Mouse (Mus musculus): ENCODE data around the gene Dhrs3. TPM values are rescaled to one million over a fixed set of nuclear protein-coding genes. Genes with fewer than 3 reads are reported as not detected.

The Dhrs3 gene
- polyA plus RNA-seq, 1 experiment from 2014 or later = 140 TPM

GRCm38 (mm10) chr4:144961696-144962095, 69.1 kb downstream of the Dhrs3 start:
- Histone ChIP-seq H3K4me2 (replicated peaks) (no peak overlapping the region), H3K4me1 (peaks cover 10% of the 10 kb centered on the region; the same call in 1 of the 2 replicates), H3K9me3 (no peaks in the 10 kb centered on the region), H3K4me3 (no peak overlapping the region), H3K9ac (no peak overlapping the region), H3K27me3 (no peaks in the 10 kb centered on the region), H3K27ac (no peak overlapping the region), H3K36me3 (no peaks in the 10 kb centered on the region)
- 87% methylated on average over 3 of the region's 3 CpGs for WGBS
- ATAC-seq (ENCODE audit: low FRiP score, low read depth) = no peak

GRCm38 (mm10) chr4:144965255-144965654, 72.6 kb downstream of the Dhrs3 start:
- no peak for ATAC-seq (ENCODE audit: low FRiP score, low read depth)
- H3K36me3 ChIP-seq = peaks cover 6% of the 10 kb centered on the region; the same call in 1 of the 2 replicates
- H3K27ac ChIP-seq = no peak overlapping the region
- H3K27me3 ChIP-seq = no peaks in the 10 kb centered on the region
- WGBS = 70% methylated on average over 2 of the region's 2 CpGs
- no peak overlapping the region for H3K4me2 ChIP-seq (replicated peaks)
- no peak overlapping the region for H3K4me3 ChIP-seq
- peaks cover 15% of the 10 kb centered on the region; the same call in 1 of the 2 replicates for H3K4me1 ChIP-seq
- no peak overlapping the region for H3K9ac ChIP-seq
- no peaks in the 10 kb centered on the region for H3K9me3 ChIP-seq

GRCm38 (mm10) chr4:144968371-144968770, 75.7 kb downstream of the Dhrs3 start:
- no peak for ATAC-seq (ENCODE audit: low FRiP score, low read depth)
- Histone ChIP-seq H3K4me2 (replicated peaks) (no peak overlapping the region), H3K36me3 (peaks cover 9% of the 10 kb centered on the region; the same call in 1 of the 2 replicates), H3K4me3 (no peak overlapping the region), H3K9me3 (no peaks in the 10 kb centered on the region), H3K9ac (no peak overlapping the region), H3K4me1 (0 out of 2 replicates have a peak, but pooled peaks cover 20% of the 10 kb centered on the region), H3K27ac (no peak overlapping the region), H3K27me3 (no peaks in the 10 kb centered on the region)
- 71% methylated on average over 3 of the region's 3 CpGs for WGBS

- Histone ChIP-seq H3K4me3 (no peak overlapping the region), H3K9ac (no peak overlapping the region), H3K27me3 (no peaks in the 10 kb centered on the region), H3K4me1 (0 out of 2 replicates have a peak, but pooled peaks cover 19% of the 10 kb centered on the region), H3K4me2 (replicated peaks) (no peak overlapping the region), H3K27ac (no peak overlapping the region; the same call in 1 of the 2 replicates), H3K36me3 (peaks cover 9% of the 10 kb centered on the region; the same call in 1 of the 2 replicates), H3K9me3 (no peaks in the 10 kb centered on the region)
- no peak for ATAC-seq (ENCODE audit: low FRiP score, low read depth)
- 44% methylated on average over 6 of the region's 6 CpGs for WGBS
Measured at GRCm38 (mm10) chr4:144969030-144969429, 76.4 kb downstream of the Dhrs3 start.

GRCm38 (mm10) chr4:144971048-144971447, 78.4 kb downstream of the Dhrs3 start:
- peaks cover 13% of the 10 kb centered on the region; the same call in 1 of the 2 replicates for H3K36me3 ChIP-seq
- no peaks in the 10 kb centered on the region for H3K27me3 ChIP-seq
- no peaks in the 10 kb centered on the region for H3K9me3 ChIP-seq
- H3K4me1 ChIP-seq = 0 out of 2 replicates have a peak, but pooled peaks cover 16% of the 10 kb centered on the region
- no peak overlapping the region for H3K9ac ChIP-seq
- no peak overlapping the region for H3K27ac ChIP-seq
- H3K4me2 ChIP-seq (replicated peaks) = no peak overlapping the region
- no peak for ATAC-seq (ENCODE audit: low FRiP score, low read depth)
- H3K4me3 ChIP-seq = no peak overlapping the region
- WGBS = 89% methylated on average over 2 of the region's 2 CpGs

- no peak overlapping the region for H3K4me3 ChIP-seq
- H3K9ac ChIP-seq = no peak overlapping the region
- 67% methylated on average over 6 of the region's 6 CpGs for WGBS
- no peak overlapping the region for H3K4me2 ChIP-seq (replicated peaks)
- no peaks in the 10 kb centered on the region for H3K27me3 ChIP-seq
- no peaks in the 10 kb centered on the region for H3K9me3 ChIP-seq
- H3K4me1 ChIP-seq = peaks cover 24% of the 10 kb centered on the region
- no peak overlapping the region; the same call in 1 of the 2 replicates for H3K27ac ChIP-seq
- peaks cover 19% of the 10 kb centered on the region; the same call in 1 of the 2 replicates for H3K36me3 ChIP-seq
- ATAC-seq (ENCODE audit: low FRiP score, low read depth) = no peak
Measured at GRCm38 (mm10) chr4:144972948-144973720, 80.5 kb downstream of the Dhrs3 start.

- no peak for ATAC-seq (ENCODE audit: low FRiP score, low read depth)
- 74% methylated on average over 3 of the region's 3 CpGs for WGBS
- peaks cover 19% of the 10 kb centered on the region; the same call in 1 of the 2 replicates for H3K36me3 ChIP-seq
Measured at GRCm38 (mm10) chr4:144974458-144974857, 81.8 kb downstream of the Dhrs3 start.

GRCm38 (mm10) chr4:144975505-144975904, 82.9 kb downstream of the Dhrs3 start:
- Histone ChIP-seq H3K9ac (no peak overlapping the region), H3K4me1 (peaks cover 43% of the 10 kb centered on the region), H3K4me2 (replicated peaks) (no peak overlapping the region), H3K36me3 (peaks cover 13% of the 10 kb centered on the region; the same call in 1 of the 2 replicates), H3K9me3 (no peaks in the 10 kb centered on the region), H3K27ac (no peak overlapping the region), H3K4me3 (no peak overlapping the region), H3K27me3 (no peaks in the 10 kb centered on the region)
- ATAC-seq (ENCODE audit: low FRiP score, low read depth) = no peak
- WGBS = 42% methylated on average over 2 of the region's 2 CpGs

More at GRCm38 (mm10) chr4:144974458-144974857, 81.8 kb downstream of the Dhrs3 start:
- no peaks in the 10 kb centered on the region for H3K9me3 ChIP-seq
- no peak overlapping the region for H3K9ac ChIP-seq
- no peaks in the 10 kb centered on the region for H3K27me3 ChIP-seq
- H3K4me3 ChIP-seq = no peak overlapping the region
- H3K4me1 ChIP-seq = peaks cover 33% of the 10 kb centered on the region
- H3K4me2 ChIP-seq (replicated peaks) = no peak overlapping the region
- H3K27ac ChIP-seq = no peak overlapping the region

GRCm38 (mm10) chr4:144977057-144977456, 84.4 kb downstream of the Dhrs3 start:
- H3K9me3 ChIP-seq = no peaks in the 10 kb centered on the region
- H3K9ac ChIP-seq = no peak overlapping the region
- no peak overlapping the region for H3K4me3 ChIP-seq
- H3K27ac ChIP-seq = no peak overlapping the region
- no peak for ATAC-seq (ENCODE audit: low FRiP score, low read depth)
- peaks cover 59% of the 10 kb centered on the region for H3K4me1 ChIP-seq
- no peak overlapping the region for H3K4me2 ChIP-seq (replicated peaks)
- H3K36me3 ChIP-seq = peaks cover 13% of the 10 kb centered on the region; the same call in 1 of the 2 replicates
- H3K27me3 ChIP-seq = no peaks in the 10 kb centered on the region
- 88% methylated on average over 1 of the region's 1 CpGs for WGBS

Other genes starting within 250 kb of the Dhrs3 start
- not detected in 2 replicates for gene Gm436, start 206.5 kb upstream of the Dhrs3 start, polyA plus RNA-seq (2015; fragmentation: Nextera tagmentation; extraction: Ambion mirVana)
- not detected in 2 replicates for gene Gm13178, start 171.4 kb upstream of the Dhrs3 start, polyA plus RNA-seq (2015; fragmentation: Nextera tagmentation; extraction: Ambion mirVana)
- gene Gm438, start 106.2 kb upstream of the Dhrs3 start, polyA plus RNA-seq (2015; fragmentation: Nextera tagmentation; extraction: Ambion mirVana) = not detected in 2 replicates